Mouse (Mus musculus) limb, embryonic 15.5 days (tissue): ENCODE measurements around the gene Itih4. TPM values are rescaled to one million over a fixed set of nuclear protein-coding genes. Genes with fewer than 3 reads are reported as not detected.
A peak's percentile ranks its signal among the peaks of the same experiment; 100 is the strongest.

ENCODE experiments used
- ATAC-seq: fragments of 200-750 bp; cut with Nextera tagmentation; 2 replicates; pipeline ENCODE4 v1.8.0; 2017; ENCODE audit warnings: low read depth, moderate TSS enrichment; ENCODE audit not compliant: insufficient number of reproducible peaks, low FRiP score, low TSS enrichment
- H3K27ac ChIP-seq: fragments of 300-500 bp; sonication (generic); 2 replicates; pipeline ENCODE4 v1.5.1; 2015; ENCODE audit warnings: moderate library complexity, mild to moderate bottlenecking, inconsistent platforms
- H3K27me3 ChIP-seq: fragments of 300-500 bp; sonication (generic); 2 replicates; pipeline ENCODE4 v1.6.1; 2015; ENCODE audit warnings: inconsistent platforms
- H3K36me3 ChIP-seq: fragments of 300-500 bp; sonication (generic); 2 replicates; pipeline ENCODE4 v1.6.1; 2015; ENCODE audit warnings: inconsistent platforms
- H3K4me1 ChIP-seq: fragments of 300-500 bp; sonication (generic); 2 replicates; pipeline ENCODE4 v1.6.1; 2015; ENCODE audit warnings: inconsistent platforms
- H3K4me2 ChIP-seq: fragments of 300-500 bp; sonication (generic); 2 replicates; pipeline ENCODE4 v1.6.1; 2015; ENCODE audit warnings: mild to moderate bottlenecking, inconsistent platforms
- H3K4me3 ChIP-seq: fragments of 300-500 bp; sonication (generic); 2 replicates; pipeline ENCODE4 v1.5.1; 2015; ENCODE audit warnings: mild to moderate bottlenecking, inconsistent platforms
- H3K9ac ChIP-seq: fragments of 300-500 bp; sonication (generic); 2 replicates; pipeline ENCODE4 v1.6.1; 2015; ENCODE audit warnings: inconsistent platforms
- H3K9me3 ChIP-seq: fragments of 300-500 bp; sonication (generic); 2 replicates; pipeline ENCODE4 v1.6.1; 2016; ENCODE audit warnings: inconsistent platforms
- WGBS: fragments of 180-500 bp; shearing (Covaris S2); methylation state at CpG from one replicate; pipeline ENCODE4 v1.1.7; 2015; 5-methylcytosine and 5-hydroxymethylcytosine counted together
- polyA plus RNA-seq: library from polyadenylated mRNA; unstranded; fragments of >200 nt; fragmentation: Nextera tagmentation; extraction: Ambion mirVana; gene quantifications from 2 replicates; pipeline ENCODE4 v1.2.1, GENCODE M21; 2015

Itih4 gene
- polyA plus RNA-seq, 1 experiment from 2014 or later = 0.28 TPM

DNA sequence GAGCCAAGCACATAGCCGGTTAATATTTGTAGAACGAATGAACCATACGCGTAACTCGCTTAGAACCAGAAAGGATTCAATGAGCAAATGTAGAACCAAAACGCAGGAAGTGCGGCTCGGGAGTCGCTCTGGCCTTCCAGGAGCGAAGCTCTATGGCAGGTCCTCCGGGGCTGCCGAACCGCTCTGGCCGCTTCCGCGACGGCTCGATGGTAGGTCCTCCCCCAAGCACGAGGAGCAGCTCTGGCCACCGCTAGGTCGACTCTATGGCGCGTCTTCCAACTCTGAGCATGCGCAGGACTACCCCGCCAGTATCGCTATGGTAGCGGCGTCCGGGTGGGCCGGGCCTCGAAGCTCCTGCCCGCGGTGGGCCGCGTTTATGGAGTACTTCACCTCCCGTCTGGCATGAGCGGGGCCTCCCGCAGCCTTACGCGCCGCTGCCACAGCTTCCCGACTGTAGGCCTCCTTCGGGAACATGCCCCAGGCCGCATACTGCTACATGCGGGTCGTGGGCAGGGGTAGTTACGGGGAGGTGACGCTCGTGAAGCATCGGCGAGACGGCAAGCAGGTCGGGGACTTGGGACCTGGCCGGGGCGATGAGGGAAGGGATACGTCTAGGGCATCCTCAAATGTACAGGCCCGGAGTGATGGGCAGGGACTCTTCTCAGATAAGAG is 65.0 kb downstream of the Itih4 start, which contains the start of gene Nek4:
Gene Nek4, plus strand, starts transcription at position 224 of the 672 bp plus-strand sequence.
- ATAC-seq = peak; percentile 97

More for the DNA sequence above, 65.0 kb downstream of the Itih4 start, which contains the start of gene Nek4:
- H3K4me2 ChIP-seq = peak within 1 kb of the TSS; percentile 67
- H3K9ac ChIP-seq = peak within 1 kb of the TSS; percentile 82
- H3K27ac ChIP-seq = peak within 1 kb of the TSS; percentile 78
- H3K4me1 ChIP-seq = peaks cover 4% of the 10 kb centered on the region; the same call in 1 of the 2 replicates
- H3K9me3 ChIP-seq = no peaks in the 10 kb centered on the region
- H3K36me3 ChIP-seq = no peaks in the 10 kb centered on the region
- no peaks in the 10 kb centered on the region for H3K27me3 ChIP-seq
- under 1% methylated on average over 57 of the region's 57 CpGs for WGBS
- peak within 1 kb of the TSS; percentile 87 for H3K4me3 ChIP-seq

Other genes with a start within 250 kb of the Itih4 start
- gene Rft1, start 232.1 kb upstream of the Itih4 start, polyA plus RNA-seq = 16.7 and 18.0 TPM in 2 replicates
- 11.3 and 14.1 TPM in 2 replicates for gene Sfmbt1, start 171.6 kb upstream of the Itih4 start, polyA plus RNA-seq
- gene Tmem110, start 60.9 kb upstream of the Itih4 start, polyA plus RNA-seq = 22.0 and 27.9 TPM in 2 replicates
- 20.0 and 42.6 TPM in 2 replicates for gene Mustn1, start 7.3 kb upstream of the Itih4 start, polyA plus RNA-seq
- 0.42 and 1.4 TPM in 2 replicates for gene Itih3, start 37.3 kb downstream of the Itih4 start, polyA plus RNA-seq
- 0.20 TPM in 1 of 2 replicates, not detected in the other for gene Itih1, start 56.8 kb downstream of the Itih4 start, polyA plus RNA-seq
- gene Nek4, start 64.9 kb downstream of the Itih4 start, polyA plus RNA-seq = 10.1 and 11.2 TPM in 2 replicates
- 62.8 and 67.4 TPM in 2 replicates for gene Glt8d1, start 114.9 kb downstream of the Itih4 start, polyA plus RNA-seq
- 417 and 446 TPM in 2 replicates for gene Spcs1, start 115.2 kb downstream of the Itih4 start, polyA plus RNA-seq
- gene Pbrm1, start 132.7 kb downstream of the Itih4 start, polyA plus RNA-seq = 106 and 117 TPM in 2 replicates
- 105 and 113 TPM in 2 replicates for gene Gnl3, start 132.7 kb downstream of the Itih4 start, polyA plus RNA-seq
- 58.9 and 64.1 TPM in 2 replicates for gene Smim4, start 242.5 kb downstream of the Itih4 start, polyA plus RNA-seq
- gene Nt5dc2, start 244.6 kb downstream of the Itih4 start, polyA plus RNA-seq = 336 and 349 TPM in 2 replicates